Mouse (Mus musculus): ENCODE measurements around the gene Cer1.

Gene Cer1

GRCm38 (mm10) chr4:82874791-82875190 is 10.2 kb downstream of the Cer1 start:
- DNase-seq (ENCODE audit: low spot score in 2 of 2) = no peak

- no peak for DNase-seq (ENCODE audit: low spot score in 2 of 2)
Measured at GRCm38 (mm10) chr4:82872548-82872947, 12.4 kb downstream of the Cer1 start.

- no peak for DNase-seq (ENCODE audit: low spot score in 2 of 2)
Measured at GRCm38 (mm10) chr4:82872121-82872520, 12.8 kb downstream of the Cer1 start.

- DNase-seq (ENCODE audit: low spot score in 2 of 2) = no peak
Measured at GRCm38 (mm10) chr4:82870931-82871330, 14.0 kb downstream of the Cer1 start.

GRCm38 (mm10) chr4:82867731-82868445 is 17.1 kb downstream of the Cer1 start:
- no peak for DNase-seq (ENCODE audit: low spot score in 2 of 2)

- DNase-seq (ENCODE audit: low spot score in 2 of 2) = no peak
Measured at GRCm38 (mm10) chr4:82867111-82867510, 17.8 kb downstream of the Cer1 start.

- DNase-seq (ENCODE audit: low spot score in 2 of 2) = no peak
Measured at GRCm38 (mm10) chr4:82864974-82865699, 19.8 kb downstream of the Cer1 start.

GRCm38 (mm10) chr4:82863316-82863715 is 21.6 kb downstream of the Cer1 start:
- no peak for DNase-seq (ENCODE audit: low spot score in 2 of 2)

GRCm38 (mm10) chr4:82861451-82861850 is 23.5 kb downstream of the Cer1 start:
- no peak for DNase-seq (ENCODE audit: low spot score in 2 of 2)

GRCm38 (mm10) chr4:82860566-82860965 is 24.4 kb downstream of the Cer1 start:
- DNase-seq (ENCODE audit: low spot score in 2 of 2) = no peak

- peak; percentile 41 to 69 for DNase-seq (ENCODE audit: low spot score in 2 of 2)
Measured at GRCm38 (mm10) chr4:82859131-82860125, 25.5 kb downstream of the Cer1 start, which contains the start of gene Zdhhc21. Zdhhc21 (minus strand) TSS chr4:82859958.

- DNase-seq (ENCODE audit: low spot score in 2 of 2) = no peak
Measured at GRCm38 (mm10) chr4:82858431-82859010, 26.4 kb downstream of the Cer1 start.

GRCm38 (mm10) chr4:82856986-82857385 is 28.0 kb downstream of the Cer1 start:
- DNase-seq (ENCODE audit: low spot score in 2 of 2) = no peak

- no peak for DNase-seq (ENCODE audit: low spot score in 2 of 2)
Measured at GRCm38 (mm10) chr4:82853809-82854208, 31.1 kb downstream of the Cer1 start.

GRCm38 (mm10) chr4:82848552-82849234 is 36.3 kb downstream of the Cer1 start:
- no peak for DNase-seq (ENCODE audit: low spot score in 2 of 2)

- DNase-seq (ENCODE audit: low spot score in 2 of 2) = no peak
Measured at GRCm38 (mm10) chr4:82837526-82838240, 47.3 kb downstream of the Cer1 start.
